11 mouse cellular contexts compared by ENCODE assay signal in the genomic region with DNA sequence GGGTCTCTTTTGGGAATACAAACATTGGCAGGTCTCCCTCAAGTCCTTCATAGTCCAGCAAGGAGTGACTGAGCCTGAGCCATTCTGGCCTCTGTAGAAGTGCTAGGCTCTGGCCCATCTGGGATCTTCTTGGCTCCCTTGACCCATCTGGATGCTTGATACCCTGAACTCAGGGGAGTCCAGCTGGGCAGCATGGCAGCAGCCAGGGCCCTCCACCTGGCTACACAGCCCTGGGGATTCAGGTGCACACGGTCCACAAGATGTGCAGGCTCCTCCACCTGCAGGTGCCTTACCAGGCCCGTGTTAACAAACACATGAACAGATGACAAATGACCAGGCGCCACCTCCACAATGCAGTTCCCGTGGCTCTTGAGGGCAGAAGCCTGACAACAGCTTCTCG. TPM values are rescaled to one million over a fixed set of nuclear protein-coding genes. Genes with fewer than 3 reads are reported as not detected.
A peak's percentile ranks its signal among the peaks of the same experiment; 100 is the strongest.
DNase-seq lines count a peak whose midpoint lies in the region; ATAC-seq and TF ChIP-seq lines count a peak whose summit lies in the region.
"Had no signal": no experiment of that assay in that cellular context is flagged by ENCODE, and none has a peak within 500 bp of the region (broad histone marks: within the 10 kb centered on the region; RNA-seq: fewer than 3 reads in every experiment).

No protein-coding gene starts in this region.

- DNase-seq in heart, adult 11 months = no peak
- no peak for DNase-seq in forebrain, postnatal 0 days
- no peak for DNase-seq in midbrain, embryonic 14.5 days
- no peak for DNase-seq in ovary, adult 18-20 months (ENCODE audit: low spot score)
- no peak for DNase-seq in T-cell, adult 2 months (ENCODE audit: low spot score)
- DNase-seq: gastrocnemius, postnatal 14 days had no signal

- H3K9me3 ChIP-seq in heart, embryonic 13.5 days = no peaks in the 10 kb centered on the region
- no peaks in the 10 kb centered on the region for H3K9me3 ChIP-seq in embryonic facial prominence, embryonic 12.5 days
- no peaks in the 10 kb centered on the region for H3K9me3 ChIP-seq in forebrain, postnatal 0 days (ENCODE audit: low read length)
- no peaks in the 10 kb centered on the region for H3K9me3 ChIP-seq in midbrain, embryonic 14.5 days (ENCODE audit: control insufficient read depth, low read length)

- H3K4me3 ChIP-seq in heart, embryonic 13.5 days = no peak overlapping the region
- H3K4me3 ChIP-seq in embryonic facial prominence, embryonic 12.5 days = no peak overlapping the region
- H3K4me3 ChIP-seq in forebrain, postnatal 0 days (ENCODE audit: low read depth, low read length) = no peak overlapping the region
- H3K4me3 ChIP-seq in midbrain, embryonic 14.5 days (replicated peaks; ENCODE audit: low read depth, low read length) = no peak overlapping the region

- no peak for ATAC-seq in heart, embryonic 13.5 days (ENCODE audit: extremely low read depth, insufficient number of reproducible peaks, low FRiP score, low TSS enrichment)
- ATAC-seq in embryonic facial prominence, embryonic 12.5 days (ENCODE audit: insufficient number of reproducible peaks, insufficient read depth, low FRiP score, low TSS enrichment) = no peak
- no peak for ATAC-seq in forebrain, postnatal 0 days
- no peak for ATAC-seq in midbrain, embryonic 14.5 days (ENCODE audit: low FRiP score, low TSS enrichment)
- ATAC-seq in monocyte, adult 5-6 weeks (replicated peaks; ENCODE audit: insufficient number of reproducible peaks, low FRiP score, low TSS enrichment, poor library complexity, severe bottlenecking) = no peak
- ATAC-seq: CD4-positive, CD25-positive, alpha-beta regulatory T cell, adult 4 months had no signal

- peak overlapping the region; percentile 45; the same call in 1 of the 2 replicates for H3K4me2 ChIP-seq in heart, embryonic 13.5 days
- no peak overlapping the region for H3K4me2 ChIP-seq in embryonic facial prominence, embryonic 12.5 days (replicated peaks)
- H3K4me2 ChIP-seq in forebrain, postnatal 0 days (ENCODE audit: low read depth) = no peak overlapping the region
- H3K4me2 ChIP-seq in midbrain, embryonic 14.5 days (ENCODE audit: low read length) = peak overlapping the region; percentile 36; the same call in 1 of the 2 replicates

- peaks cover 95% of the 10 kb centered on the region for H3K36me3 ChIP-seq in heart, embryonic 13.5 days
- H3K36me3 ChIP-seq in embryonic facial prominence, embryonic 12.5 days = peaks cover 94% of the 10 kb centered on the region
- H3K36me3 ChIP-seq in forebrain, postnatal 0 days (ENCODE audit: insufficient read depth) = peaks cover 52% of the 10 kb centered on the region
- peaks cover 76% of the 10 kb centered on the region for H3K36me3 ChIP-seq in midbrain, embryonic 14.5 days (ENCODE audit: control insufficient read depth, insufficient read depth, low read length)

- H3K27me3 ChIP-seq in heart, embryonic 13.5 days (replicated peaks) = no peaks in the 10 kb centered on the region
- H3K27me3 ChIP-seq in embryonic facial prominence, embryonic 12.5 days = no peaks in the 10 kb centered on the region
- no peaks in the 10 kb centered on the region for H3K27me3 ChIP-seq in forebrain, postnatal 0 days (ENCODE audit: insufficient read depth, low read length)
- no peaks in the 10 kb centered on the region for H3K27me3 ChIP-seq in midbrain, embryonic 14.5 days (ENCODE audit: control insufficient read depth, insufficient read depth, low read length)

- WGBS in heart, embryonic 13.5 days = 62% methylated on average over 5 of the region's 5 CpGs
- 75% methylated on average over 5 of the region's 5 CpGs for WGBS in embryonic facial prominence, embryonic 12.5 days
- 51% methylated on average over 5 of the region's 5 CpGs for WGBS in forebrain, postnatal 0 days
- 63% methylated on average over 5 of the region's 5 CpGs for WGBS in midbrain, embryonic 14.5 days

- peaks cover 100% of the 10 kb centered on the region for H3K4me1 ChIP-seq in heart, embryonic 13.5 days
- H3K4me1 ChIP-seq in embryonic facial prominence, embryonic 12.5 days = peaks cover 57% of the 10 kb centered on the region
- H3K4me1 ChIP-seq in forebrain, postnatal 0 days (ENCODE audit: insufficient read depth) = peaks cover 9% of the 10 kb centered on the region
- H3K4me1 ChIP-seq in midbrain, embryonic 14.5 days (ENCODE audit: control insufficient read depth, insufficient read depth, low read length) = peaks cover 58% of the 10 kb centered on the region

- peak overlapping the region; percentile 84 for H3K27ac ChIP-seq in heart, embryonic 13.5 days (replicated peaks)
- 0 out of 2 replicates have a peak overlapping the region, but pooled peaks have one; percentile 1 for H3K27ac ChIP-seq in embryonic facial prominence, embryonic 12.5 days
- 0 out of 2 replicates have a peak overlapping the region, but pooled peaks have one; percentile 50 for H3K27ac ChIP-seq in forebrain, postnatal 0 days (ENCODE audit: low read depth, low read length)
- peak overlapping the region; percentile 84 for H3K27ac ChIP-seq in midbrain, embryonic 14.5 days (replicated peaks; ENCODE audit: low read depth, low read length)
- H3K27ac ChIP-seq: kidney, postnatal 0 days had no signal

- H3K9ac ChIP-seq in heart, embryonic 13.5 days = peak overlapping the region; percentile 60
- H3K9ac ChIP-seq in embryonic facial prominence, embryonic 12.5 days = no peak overlapping the region
- no peak overlapping the region for H3K9ac ChIP-seq in forebrain, postnatal 0 days
- no peak overlapping the region for H3K9ac ChIP-seq in midbrain, embryonic 14.5 days (replicated peaks; ENCODE audit: low read length)

- TF ChIP-seq CTCF in forebrain, postnatal 0 days (IDR thresholded peaks at IDR 0.05; ENCODE audit: low read depth) = no peak

RNA-seq across cellular contexts. Expression of gene Akt1, which starts 10.0 kb away (rescaled TPM):
- polyA plus RNA-seq in heart, embryonic 13.5 days (2015; fragmentation: Nextera tagmentation; extraction: Ambion mirVana) = 59.2 and 66.6 TPM in 2 replicates
- 98.8 and 153 TPM in 2 replicates for polyA plus RNA-seq in embryonic facial prominence, embryonic 12.5 days (2016; fragmentation: Nextera tagmentation; extraction: Ambion mirVana)
- total RNA-seq in forebrain, postnatal 0 days (2014; rRNA removed) = 213 and 215 TPM in 2 replicates
- polyA plus RNA-seq in forebrain, postnatal 0 days (2015; fragmentation: Nextera tagmentation; extraction: Ambion mirVana) = 117 TPM in 2 replicates
- polyA plus RNA-seq in midbrain, embryonic 14.5 days (2014; fragmentation: Nextera tagmentation; extraction: Ambion mirVana) = 64.8 and 82.1 TPM in 2 replicates
- 151 to 190 TPM (median 176 TPM) in 3 replicates for total RNA-seq in monocyte, adult 5-6 weeks (2017)

RNA-seq across cellular contexts. Expression of gene Zbtb42, which starts 14.0 kb away (rescaled TPM):
- polyA plus RNA-seq in heart, embryonic 13.5 days (2015; fragmentation: Nextera tagmentation; extraction: Ambion mirVana) = 5.8 and 6.2 TPM in 2 replicates
- 2.1 and 2.5 TPM in 2 replicates for polyA plus RNA-seq in embryonic facial prominence, embryonic 12.5 days (2016; fragmentation: Nextera tagmentation; extraction: Ambion mirVana)
- 1.0 and 3.5 TPM in 2 replicates for total RNA-seq in forebrain, postnatal 0 days (2014; rRNA removed)
- 0.77 and 1.2 TPM in 2 replicates for polyA plus RNA-seq in forebrain, postnatal 0 days (2015; fragmentation: Nextera tagmentation; extraction: Ambion mirVana)
- polyA plus RNA-seq in midbrain, embryonic 14.5 days (2014; fragmentation: Nextera tagmentation; extraction: Ambion mirVana) = 1.9 and 3.5 TPM in 2 replicates
- 4.3 to 8.3 TPM (median 5.6 TPM) in 3 replicates for total RNA-seq in monocyte, adult 5-6 weeks (2017)

RNA-seq across cellular contexts. Expression of gene Siva1, which starts 20.2 kb away (rescaled TPM):
- polyA plus RNA-seq in heart, embryonic 13.5 days (2015; fragmentation: Nextera tagmentation; extraction: Ambion mirVana) = 129 and 149 TPM in 2 replicates
- polyA plus RNA-seq in embryonic facial prominence, embryonic 12.5 days (2016; fragmentation: Nextera tagmentation; extraction: Ambion mirVana) = 205 and 218 TPM in 2 replicates
- total RNA-seq in forebrain, postnatal 0 days (2014; rRNA removed) = 28.0 and 31.4 TPM in 2 replicates
- polyA plus RNA-seq in forebrain, postnatal 0 days (2015; fragmentation: Nextera tagmentation; extraction: Ambion mirVana) = 50.5 and 61.5 TPM in 2 replicates
- polyA plus RNA-seq in midbrain, embryonic 14.5 days (2014; fragmentation: Nextera tagmentation; extraction: Ambion mirVana) = 62.3 and 63.9 TPM in 2 replicates
- 73.4 to 154 TPM (median 84.8 TPM) in 3 replicates for total RNA-seq in monocyte, adult 5-6 weeks (2017)

RNA-seq across cellular contexts. Expression of gene Adssl1, which starts 44.8 kb away (rescaled TPM):
- polyA plus RNA-seq in heart, embryonic 13.5 days (2015; fragmentation: Nextera tagmentation; extraction: Ambion mirVana) = 69.3 and 83.9 TPM in 2 replicates
- 5.0 and 6.6 TPM in 2 replicates for polyA plus RNA-seq in embryonic facial prominence, embryonic 12.5 days (2016; fragmentation: Nextera tagmentation; extraction: Ambion mirVana)
- 1.8 and 2.2 TPM in 2 replicates for total RNA-seq in forebrain, postnatal 0 days (2014; rRNA removed)
- 3.4 and 4.7 TPM in 2 replicates for polyA plus RNA-seq in forebrain, postnatal 0 days (2015; fragmentation: Nextera tagmentation; extraction: Ambion mirVana)
- polyA plus RNA-seq in midbrain, embryonic 14.5 days (2014; fragmentation: Nextera tagmentation; extraction: Ambion mirVana) = 2.8 and 3.1 TPM in 2 replicates
- total RNA-seq in monocyte, adult 5-6 weeks (2017) = 81.5 to 125 TPM (median 102 TPM) in 3 replicates

RNA-seq across cellular contexts. Expression of gene Cep170b, which starts 55.6 kb away (rescaled TPM):
- 4.0 and 4.3 TPM in 2 replicates for polyA plus RNA-seq in heart, embryonic 13.5 days (2015; fragmentation: Nextera tagmentation; extraction: Ambion mirVana)
- 17.0 and 19.2 TPM in 2 replicates for polyA plus RNA-seq in embryonic facial prominence, embryonic 12.5 days (2016; fragmentation: Nextera tagmentation; extraction: Ambion mirVana)
- total RNA-seq in forebrain, postnatal 0 days (2014; rRNA removed) = 67.0 and 86.7 TPM in 2 replicates
- polyA plus RNA-seq in forebrain, postnatal 0 days (2015; fragmentation: Nextera tagmentation; extraction: Ambion mirVana) = 22.4 and 31.6 TPM in 2 replicates
- polyA plus RNA-seq in midbrain, embryonic 14.5 days (2014; fragmentation: Nextera tagmentation; extraction: Ambion mirVana) = 31.7 and 33.7 TPM in 2 replicates
- total RNA-seq in monocyte, adult 5-6 weeks (2017) = 0.29 to 0.43 TPM in 2 of 3 replicates, not detected in the other

Comparison
In these comparisons a context has a peak if more than half of its experiments do, and no peak if none do; other contexts are left out.
1. H3K27ac ChIP-seq: peak in every context shown above with its lines; median percentile 84 in heart, embryonic 13.5 days; 84 in midbrain, embryonic 14.5 days; 50 in forebrain, postnatal 0 days; 1 in embryonic facial prominence, embryonic 12.5 days.
2. H3K4me2 ChIP-seq: peak in heart, embryonic 13.5 days (single experiment) and midbrain, embryonic 14.5 days (single experiment); none in embryonic facial prominence, embryonic 12.5 days (single experiment) and forebrain, postnatal 0 days (single experiment).